In the genomic region with DNA sequence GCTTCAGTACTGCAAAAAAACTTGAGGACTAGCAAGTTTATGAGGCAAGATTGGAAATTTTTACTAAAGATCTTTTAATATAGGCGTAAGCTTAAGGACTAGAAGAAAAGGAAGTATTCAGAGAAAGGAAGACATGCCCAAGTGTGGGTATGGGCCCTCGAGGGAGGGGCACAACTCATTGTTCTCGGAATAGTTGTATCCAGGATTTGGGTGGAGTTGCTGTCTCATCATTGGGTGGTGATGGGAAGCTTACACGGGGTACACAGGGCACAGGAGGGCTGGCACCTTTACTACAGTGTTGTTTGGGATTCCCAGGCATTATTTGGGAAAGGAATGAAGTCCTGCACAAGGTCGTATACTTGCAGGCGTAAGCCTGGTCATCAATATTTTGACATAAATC, we compare ENCODE assay signal across 21 mouse cellular contexts. TPM values are rescaled to one million over a fixed set of nuclear protein-coding genes. Genes with fewer than 3 reads are reported as not detected.
"Had no signal": no experiment of that assay in that cellular context is flagged by ENCODE, and none has a peak within 500 bp of the region (broad histone marks: within the 10 kb centered on the region; RNA-seq: fewer than 3 reads in every experiment).

No protein-coding gene starts in this region.

- H3K9me3 ChIP-seq: intestine, embryonic 15.5 days; kidney, embryonic 15.5 days; limb, embryonic 10.5 days; limb, embryonic 13.5 days; liver, embryonic 13.5 days; midbrain, embryonic 12.5 days; midbrain, embryonic 15.5 days; neural tube, embryonic 12.5 days; neural tube, embryonic 15.5 days had no signal

- H3K9ac ChIP-seq: intestine, embryonic 15.5 days; kidney, embryonic 15.5 days; limb, embryonic 13.5 days; liver, embryonic 13.5 days; midbrain, embryonic 12.5 days; midbrain, embryonic 15.5 days; neural tube, embryonic 12.5 days; neural tube, embryonic 15.5 days had no signal

- DNase-seq: kidney, adult 11 months; kidney, adult 8-10 months; kidney, postnatal 10 days; kidney, postnatal 36 days; layer of hippocampus, postnatal 36 days; liver, embryonic 13.5 days; right cerebral cortex, adult 18-20 months; right cerebral cortex, postnatal 14 days; right cerebral cortex, postnatal 4 days; thymus, postnatal 25 days had no signal

- H3K27ac ChIP-seq: intestine, embryonic 15.5 days; kidney, embryonic 15.5 days; left cerebral cortex, adult 2 months; limb, embryonic 10.5 days; limb, embryonic 13.5 days; liver, embryonic 13.5 days; macrophage; midbrain, embryonic 12.5 days; midbrain, embryonic 15.5 days; neural tube, embryonic 12.5 days; neural tube, embryonic 15.5 days had no signal

- H3K4me2 ChIP-seq: intestine, embryonic 15.5 days; kidney, embryonic 15.5 days; limb, embryonic 13.5 days; liver, embryonic 13.5 days; midbrain, embryonic 12.5 days; midbrain, embryonic 15.5 days; neural tube, embryonic 12.5 days; neural tube, embryonic 15.5 days had no signal

- H3K4me1 ChIP-seq: intestine, embryonic 15.5 days; kidney, embryonic 15.5 days; limb, embryonic 10.5 days; limb, embryonic 13.5 days; liver, embryonic 13.5 days; midbrain, embryonic 12.5 days; midbrain, embryonic 15.5 days; neural tube, embryonic 12.5 days; neural tube, embryonic 15.5 days had no signal

- ATAC-seq: intestine, embryonic 15.5 days; midbrain, embryonic 15.5 days had no signal

- H3K36me3 ChIP-seq: intestine, embryonic 15.5 days; kidney, embryonic 15.5 days; limb, embryonic 10.5 days; limb, embryonic 13.5 days; liver, embryonic 13.5 days; midbrain, embryonic 12.5 days; midbrain, embryonic 15.5 days; neural tube, embryonic 12.5 days; neural tube, embryonic 15.5 days had no signal

- H3K4me3 ChIP-seq: intestine, embryonic 15.5 days; kidney, embryonic 15.5 days; left cerebral cortex, adult 2 months; limb, embryonic 10.5 days; limb, embryonic 13.5 days; liver, embryonic 13.5 days; midbrain, embryonic 12.5 days; midbrain, embryonic 15.5 days; neural tube, embryonic 12.5 days; neural tube, embryonic 15.5 days had no signal

- H3K27me3 ChIP-seq: intestine, embryonic 15.5 days; kidney, embryonic 15.5 days; limb, embryonic 13.5 days; liver, embryonic 13.5 days; midbrain, embryonic 12.5 days; midbrain, embryonic 15.5 days; neural tube, embryonic 12.5 days; neural tube, embryonic 15.5 days had no signal

RNA-seq across cellular contexts. Expression of gene Rasgef1a, which starts 24.4 kb away (rescaled TPM):
- total RNA-seq: liver, adult 2 months had no signal
- polyA plus RNA-seq: limb, embryonic 10.5 days had no signal
